Mouse (Mus musculus) regulatory T cell (primary cell): ENCODE measurements around the gene Zfp128.
"Not testable (repeated sequence)": the region's sequence is repeated elsewhere in the genome, so short reads cannot be mapped to it uniquely, and the experiment has no call there.

ENCODE experiments used
- in situ Hi-C: fragments of 300-600 bp; cut with MboI, MseI; formaldehyde crosslinking; loops from one replicate; pipeline ENCODE4 v1.15.1; 2025; ENCODE audit warnings: high pct_unique_total_duplicates

Zfp128 gene

DNA sequence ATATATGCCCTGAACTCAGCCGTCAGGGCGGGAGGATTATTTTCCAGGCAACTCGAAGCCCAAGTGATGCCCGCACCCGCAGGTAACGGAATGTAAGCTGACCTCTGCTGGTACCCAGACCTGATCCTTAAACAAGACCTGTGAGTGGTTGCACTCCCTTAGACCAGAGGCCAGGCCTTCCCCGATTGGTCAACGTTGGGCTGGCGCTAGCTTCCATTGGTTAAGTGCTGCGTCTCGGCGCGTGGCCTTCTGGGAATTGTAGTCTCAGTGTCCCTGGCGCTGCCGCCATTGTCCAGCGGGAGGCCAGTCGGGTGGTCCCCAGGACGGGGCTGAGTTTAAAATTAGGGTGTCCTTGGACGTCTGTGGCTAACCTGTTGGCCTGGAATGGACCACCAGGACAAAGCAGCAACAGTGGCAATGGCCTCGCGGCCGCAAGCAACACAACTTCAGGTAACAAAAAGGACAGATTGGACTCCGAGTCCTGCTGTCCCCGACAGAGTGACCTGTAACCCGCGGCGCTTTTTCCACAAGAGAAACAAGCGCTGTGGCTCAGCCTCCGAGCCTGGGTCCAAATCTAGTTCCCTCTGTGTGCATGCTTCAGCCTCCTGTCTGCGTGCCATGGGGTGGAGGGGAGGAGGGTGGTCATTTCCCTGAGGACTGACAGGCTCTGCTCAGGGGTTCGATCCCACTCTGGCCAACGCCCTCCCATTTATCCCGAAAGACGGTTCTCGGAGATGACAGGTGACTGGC lies at the start of gene Zfp128:
Zfp128 (plus strand) TSS at position 267 of the 750 bp plus-strand sequence.
- in situ Hi-C loops: no loop called here

DNA sequence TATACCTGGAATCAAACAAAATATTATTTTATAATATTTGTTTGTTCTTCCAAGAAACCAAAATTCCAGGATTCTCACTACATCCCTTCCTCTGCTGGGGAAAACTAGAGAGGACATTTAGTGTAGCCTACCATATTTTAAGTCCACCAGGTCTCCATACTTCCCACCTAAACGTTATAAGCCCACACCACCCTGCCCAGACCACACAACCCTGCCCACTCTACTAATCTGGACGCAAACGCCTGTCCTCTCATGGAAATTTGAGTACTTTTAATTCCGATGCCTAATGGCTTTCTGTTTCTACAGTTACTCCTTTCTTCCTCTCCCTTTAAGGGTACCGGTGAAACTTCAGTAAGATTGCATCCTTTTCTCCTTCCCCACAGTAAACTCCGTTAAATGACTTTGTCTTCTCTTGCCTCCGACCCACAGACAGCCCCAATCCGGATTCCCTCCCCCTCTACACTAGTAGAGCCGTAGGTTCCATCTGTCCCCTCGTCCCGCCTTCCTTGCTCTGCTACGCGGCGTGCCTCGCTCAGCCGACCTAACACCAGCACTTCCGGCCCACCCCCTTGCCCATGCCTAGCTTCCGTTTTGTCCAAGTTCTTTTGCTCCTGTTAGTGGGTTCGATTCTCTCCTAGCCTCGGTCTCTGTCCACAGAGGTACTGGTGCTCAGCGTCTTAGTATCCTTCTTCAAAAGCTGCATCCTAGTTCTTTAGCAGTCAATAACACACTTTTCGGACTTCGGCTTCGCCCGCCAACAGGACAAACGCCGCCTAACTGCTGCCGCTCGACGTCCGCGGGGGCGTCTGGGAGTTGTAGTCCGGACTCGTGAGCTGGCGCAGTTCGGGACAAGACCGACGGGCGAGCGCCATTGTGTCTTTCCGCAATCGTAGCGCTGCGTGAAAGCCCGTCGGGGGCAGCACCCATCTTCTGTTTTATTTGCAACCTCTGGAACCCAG lies 46.5 kb upstream of the Zfp128 start, which contains the start of gene Zfp110:
Zfp110 (plus strand) TSS at position 600 of the 959 bp plus-strand sequence.
- in situ Hi-C loops: no loop called here

DNA sequence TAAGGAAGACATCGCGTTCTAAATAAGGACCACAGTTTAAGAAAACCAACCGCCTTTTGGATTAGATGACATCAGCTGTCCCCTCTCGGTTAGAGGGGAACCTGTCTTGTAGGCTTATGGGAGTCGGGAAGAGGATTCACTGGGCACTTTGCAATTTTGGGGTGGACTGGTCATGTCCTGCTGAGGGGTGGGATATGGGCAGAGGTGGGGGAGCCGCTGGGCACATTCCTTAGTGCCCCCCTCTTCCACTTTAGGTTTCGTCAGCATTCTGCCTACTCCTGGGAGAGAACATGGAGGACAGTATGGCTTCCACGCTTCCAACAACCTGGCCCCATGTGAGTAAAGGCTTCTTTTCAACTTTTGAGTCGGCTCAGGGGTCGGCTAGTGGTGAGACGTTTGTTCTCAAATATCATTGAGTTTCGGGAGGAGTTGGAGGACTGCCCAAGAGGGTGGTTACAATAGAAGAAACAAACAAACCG lies 45.7 kb upstream of the Zfp128 start:
- in situ Hi-C loops: no loop called here

DNA sequence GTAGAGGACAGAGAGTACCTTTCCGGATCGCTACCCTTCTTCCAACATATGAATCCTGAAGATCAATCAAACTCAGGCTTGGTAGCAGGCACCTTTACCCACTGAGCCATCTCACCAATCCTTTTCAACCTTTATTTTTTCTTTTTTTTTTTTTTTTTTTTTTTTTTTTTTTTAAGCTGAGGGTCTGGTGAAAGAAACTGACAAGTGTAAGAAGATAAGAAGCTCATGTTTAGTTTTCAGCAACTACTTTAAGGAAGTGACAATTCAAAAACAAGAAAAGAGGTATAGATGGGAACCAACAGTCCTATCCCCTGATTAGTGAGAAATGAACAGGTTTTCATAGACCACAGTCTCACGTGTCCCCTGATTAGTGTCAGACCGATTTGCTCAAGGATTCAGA lies 45.2 kb upstream of the Zfp128 start:
- in situ Hi-C loops: no loop called here

DNA sequence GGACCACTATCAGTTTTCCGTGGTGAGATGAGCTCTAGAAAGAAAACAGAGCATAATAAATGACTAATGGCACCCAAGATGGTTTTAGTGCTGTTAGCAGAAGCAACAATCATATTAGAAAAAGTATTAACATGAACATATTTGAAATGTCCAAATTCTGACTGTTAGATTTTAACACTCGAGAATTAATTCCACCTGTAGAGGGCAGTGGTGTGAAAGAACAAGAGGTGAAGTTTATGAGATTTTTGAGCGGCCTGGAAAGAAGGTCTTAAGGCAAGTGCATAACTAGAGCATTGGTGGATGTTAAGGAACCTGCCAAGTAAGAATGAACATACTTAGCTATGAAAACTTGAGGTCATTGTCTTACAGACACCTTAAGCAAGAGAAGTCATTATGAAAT lies 6.7 kb upstream of the Zfp128 start:
- in situ Hi-C loops: loop anchor here (25.0 kb wide), 2 partner anchors 387 to 1237 kb away; partner anchors contain the start of gene Zfp606

DNA sequence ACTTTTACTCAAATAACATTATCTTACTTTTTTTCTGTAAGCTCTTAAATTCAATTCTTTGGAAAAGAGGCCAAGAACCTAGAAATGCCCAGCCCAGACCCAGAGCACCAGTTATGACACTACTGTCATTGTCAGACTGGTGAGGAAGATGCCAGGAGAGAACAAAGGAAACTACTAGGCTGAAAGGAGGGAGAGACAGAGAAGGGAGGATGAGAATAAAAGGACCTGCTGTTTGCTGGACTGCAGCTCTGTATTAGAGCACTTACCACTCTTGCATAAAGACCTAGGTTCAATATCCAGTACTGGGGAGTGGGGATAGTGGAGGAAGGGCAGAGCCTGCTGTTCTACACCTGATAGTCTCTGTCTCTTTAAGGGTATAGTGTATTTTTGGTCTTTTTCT lies 941 bp upstream of the Zfp128 start:
- in situ Hi-C loops: no loop called here

DNA sequence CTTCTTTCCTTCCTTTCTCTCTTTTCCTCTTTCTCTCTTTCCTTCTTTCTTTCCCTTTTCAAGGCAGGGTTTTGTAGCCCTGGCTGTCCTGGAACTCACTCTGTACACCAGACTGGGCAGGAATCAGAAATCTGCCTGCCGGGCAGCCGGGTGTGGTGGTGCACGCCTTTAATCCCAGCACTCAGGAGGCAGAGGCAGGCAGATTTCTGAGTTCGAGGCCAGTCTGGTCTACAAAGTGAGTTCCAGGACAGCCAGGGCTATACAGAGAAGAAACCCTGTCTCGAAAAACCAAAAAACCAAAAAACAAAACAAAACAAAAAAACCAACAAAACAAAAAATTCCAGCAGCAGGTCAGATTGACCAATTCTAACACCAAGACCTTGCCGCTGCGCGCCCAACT lies 480 bp upstream of the Zfp128 start:
- in situ Hi-C loops: not testable (repeated sequence)

DNA sequence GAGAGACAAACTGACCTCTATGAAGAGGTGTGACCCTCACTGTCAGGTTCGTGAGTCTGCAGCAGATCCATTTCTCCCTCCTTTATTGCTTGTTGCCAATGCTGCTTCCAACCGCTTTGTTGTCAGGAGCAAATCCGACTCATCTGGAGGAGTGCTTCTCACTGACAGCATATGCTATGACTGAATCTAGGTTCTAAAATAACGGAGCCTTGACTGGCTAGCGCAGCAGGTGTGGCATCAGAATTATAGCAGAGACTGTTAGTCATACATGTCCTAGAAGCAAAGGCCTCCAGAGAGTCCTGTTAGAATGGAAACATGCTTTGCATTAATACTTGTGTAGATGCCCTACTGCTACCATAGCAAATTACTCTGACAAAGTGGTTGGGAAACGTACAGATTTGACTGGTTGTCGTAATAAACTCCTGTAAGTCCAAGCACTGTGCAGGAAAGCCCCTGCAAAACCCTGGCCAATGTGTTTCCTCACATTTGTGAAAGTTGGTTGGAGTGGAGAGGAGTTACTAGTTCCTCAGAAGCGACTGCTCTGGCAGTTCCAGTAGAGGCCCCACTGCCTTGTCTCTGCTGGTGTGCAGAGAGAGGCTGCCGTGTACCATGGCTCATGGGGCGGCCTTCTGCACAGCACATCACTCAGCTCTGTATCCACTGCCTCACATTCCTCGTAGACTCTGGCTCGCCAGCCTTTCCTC lies 5.7 kb downstream of the Zfp128 start:
- in situ Hi-C loops: no loop called here

DNA sequence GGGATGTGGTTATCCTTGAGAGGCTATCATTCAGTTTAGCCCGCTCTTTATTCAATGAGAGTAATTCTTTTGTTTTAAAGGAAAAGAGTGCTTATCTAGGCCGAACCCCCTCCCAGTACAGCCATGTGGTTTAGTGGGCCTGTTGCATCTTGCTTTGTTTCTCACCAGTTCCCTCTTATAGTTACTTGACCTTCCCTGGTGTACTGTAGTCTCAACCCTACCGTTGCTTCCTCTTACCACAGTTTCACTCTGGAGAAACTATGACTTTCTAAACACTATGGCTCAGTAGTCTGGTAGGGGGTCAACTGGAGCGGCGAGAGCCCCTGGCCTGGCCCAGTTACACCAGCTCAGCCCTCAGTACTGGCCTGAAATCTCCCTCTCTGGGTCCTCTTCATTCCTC lies 6.6 kb downstream of the Zfp128 start:
- in situ Hi-C loops: no loop called here

DNA sequence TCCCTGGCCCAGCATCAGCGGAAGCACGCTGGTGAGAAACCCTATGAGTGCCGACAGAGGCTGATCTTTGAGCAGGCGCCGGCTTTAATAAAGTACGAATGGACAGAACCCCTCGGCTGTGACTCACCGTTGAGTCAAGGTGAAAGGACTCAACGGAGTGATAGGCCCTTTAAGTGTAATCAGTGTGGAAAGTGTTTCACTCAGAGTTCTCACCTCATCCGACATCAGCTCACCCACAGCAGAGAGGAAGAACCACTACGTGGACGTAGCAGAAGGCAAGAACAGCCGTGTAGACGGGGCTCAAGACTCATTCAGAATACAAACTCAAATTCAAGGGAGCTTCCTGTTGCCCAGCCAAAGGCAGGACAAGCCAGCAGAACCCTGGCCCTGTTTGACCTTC lies 10.0 kb downstream of the Zfp128 start:
- in situ Hi-C loops: no loop called here

DNA sequence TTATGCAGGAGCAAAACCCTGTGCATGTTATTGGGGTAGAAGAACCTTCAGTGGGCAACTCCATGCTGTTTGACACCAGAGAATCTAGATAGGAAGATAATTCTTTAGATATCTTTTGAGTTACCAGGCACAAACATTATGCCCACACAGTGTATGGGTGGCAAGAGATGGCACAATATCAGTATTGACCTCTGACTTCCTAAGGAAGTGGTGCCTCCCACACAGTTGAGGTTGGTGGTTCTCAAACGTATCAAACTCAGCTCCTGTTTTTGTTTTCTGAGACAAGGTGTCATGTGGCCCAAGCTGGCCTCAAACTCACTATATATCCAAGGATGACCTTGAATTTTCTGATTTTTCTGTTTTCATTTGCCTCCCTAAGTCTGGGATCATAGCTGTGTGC lies 10.4 kb downstream of the Zfp128 start:
- in situ Hi-C loops: no loop called here

DNA sequence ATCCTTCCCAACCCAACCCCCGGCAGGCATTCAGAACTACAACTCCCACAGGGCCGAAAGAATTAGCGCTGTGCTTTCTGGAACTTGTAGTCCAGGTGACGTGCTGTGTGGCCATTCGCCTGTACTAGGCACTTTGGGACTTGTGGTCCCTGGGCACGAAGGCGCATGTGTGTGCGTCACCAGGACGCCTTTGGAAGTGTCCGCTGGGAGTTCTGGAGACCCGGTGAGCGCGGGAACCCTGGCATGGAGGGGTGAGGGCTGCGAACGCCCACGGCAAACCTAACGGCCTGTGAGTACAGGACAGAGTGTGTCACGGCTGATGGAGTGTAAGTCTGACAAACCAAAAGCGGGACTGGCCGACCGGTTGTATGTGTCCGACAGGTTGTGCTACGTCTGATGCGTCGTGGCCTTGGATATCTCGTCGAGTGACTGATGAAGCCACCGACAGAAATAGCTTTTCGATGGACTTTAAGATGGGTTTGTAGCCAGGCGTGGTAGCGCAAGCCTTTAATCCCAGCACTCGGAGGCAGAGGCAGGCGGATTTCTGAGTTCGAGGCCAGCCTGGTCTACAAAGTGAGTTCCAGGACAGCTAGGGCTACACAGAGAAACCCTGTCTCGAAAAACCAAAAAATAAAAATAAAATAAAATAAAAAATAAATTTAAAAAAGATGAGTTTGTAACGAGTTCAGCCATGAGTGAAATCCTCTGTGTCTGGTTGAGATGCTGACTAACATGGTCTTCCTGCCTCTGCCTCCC lies 16.9 kb downstream of the Zfp128 start, which contains the start of gene Zscan22:
Zscan22 (plus strand) TSS at position 161 of the 756 bp plus-strand sequence.
- in situ Hi-C loops: loop anchor here (5.0 kb wide), 1 partner anchor 379 kb away; the partner anchor contains the start of genes Lig1 and Zswim9

DNA sequence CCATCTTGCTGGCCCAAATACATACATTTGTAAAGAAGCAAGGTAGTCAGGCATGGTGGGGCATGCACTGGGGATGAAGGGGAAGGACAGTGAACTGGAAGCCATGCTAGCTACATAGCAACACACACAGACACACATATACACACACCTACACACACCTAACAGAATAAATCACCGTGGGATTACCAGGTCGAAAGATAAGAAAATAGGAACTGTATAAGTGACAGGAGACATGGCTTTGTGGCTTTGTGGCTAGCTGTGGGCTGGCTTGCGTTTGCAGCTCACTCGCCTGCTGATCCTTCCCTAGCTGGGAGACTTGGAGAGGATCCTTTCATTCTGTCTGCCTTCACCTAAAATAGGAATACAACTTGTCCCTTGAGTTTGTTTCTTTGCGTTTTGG lies 20.5 kb downstream of the Zfp128 start:
- in situ Hi-C loops: no loop called here

DNA sequence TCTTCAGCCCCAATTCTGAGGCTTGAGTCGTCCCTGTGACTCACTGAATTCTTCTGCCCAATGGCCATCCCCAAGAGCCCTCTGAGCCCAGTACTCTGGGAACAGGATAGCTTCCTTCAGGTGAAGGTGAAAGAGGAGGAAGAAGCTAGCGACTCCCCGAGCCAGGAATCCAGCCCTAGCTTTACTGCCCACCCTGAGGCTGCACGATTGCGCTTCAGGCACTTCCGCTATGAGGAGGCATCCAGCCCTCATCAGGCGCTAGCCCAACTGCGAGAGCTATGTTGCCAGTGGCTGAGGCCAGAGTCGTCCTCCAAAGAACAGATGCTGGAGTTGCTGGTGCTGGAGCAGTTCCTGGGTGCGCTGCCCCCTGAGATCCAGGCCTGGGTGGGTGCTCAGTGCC lies 22.6 kb downstream of the Zfp128 start:
- in situ Hi-C loops: no loop called here

DNA sequence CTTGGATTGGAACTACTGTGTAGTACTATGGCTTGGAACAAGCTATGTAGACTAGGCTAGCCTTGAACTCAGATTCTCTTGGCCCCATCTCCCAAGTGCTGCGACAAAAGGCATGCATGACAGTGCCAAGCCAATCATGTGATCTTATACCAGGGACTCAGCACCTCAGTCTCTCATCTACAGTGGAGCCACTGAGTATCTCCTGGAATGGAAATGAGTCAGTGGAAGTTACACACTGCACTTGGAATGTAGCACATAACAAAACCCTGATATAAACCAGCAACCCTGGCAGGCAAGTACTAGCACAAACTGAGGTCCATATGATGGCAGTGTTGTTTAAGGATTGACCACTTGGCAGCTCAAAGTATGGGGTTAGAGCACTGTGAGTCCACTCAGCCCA lies 24.2 kb downstream of the Zfp128 start:
- in situ Hi-C loops: no loop called here

DNA sequence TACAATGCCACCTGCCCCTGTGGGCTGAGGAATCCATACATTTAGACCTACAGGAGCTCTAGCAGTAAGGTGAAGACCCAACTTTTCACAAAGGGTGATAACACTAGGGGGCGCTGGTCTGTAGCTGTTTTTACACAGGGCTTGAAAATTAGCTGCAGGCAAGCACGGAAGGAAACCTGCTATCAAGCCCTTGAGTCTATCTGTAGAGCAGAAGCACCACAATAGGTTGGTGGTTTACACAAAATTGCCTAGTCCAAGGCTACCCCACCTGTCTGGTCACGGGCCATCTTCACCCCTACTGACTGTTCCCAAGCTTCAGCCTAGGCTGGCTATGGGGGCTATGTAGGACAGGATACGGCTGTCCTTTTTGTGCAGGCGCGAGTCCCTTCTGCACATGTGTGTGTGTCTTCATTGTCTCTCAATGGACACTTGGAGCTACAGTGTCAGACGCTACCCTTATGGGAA lies 28.6 kb downstream of the Zfp128 start:
- in situ Hi-C loops: no loop called here

DNA sequence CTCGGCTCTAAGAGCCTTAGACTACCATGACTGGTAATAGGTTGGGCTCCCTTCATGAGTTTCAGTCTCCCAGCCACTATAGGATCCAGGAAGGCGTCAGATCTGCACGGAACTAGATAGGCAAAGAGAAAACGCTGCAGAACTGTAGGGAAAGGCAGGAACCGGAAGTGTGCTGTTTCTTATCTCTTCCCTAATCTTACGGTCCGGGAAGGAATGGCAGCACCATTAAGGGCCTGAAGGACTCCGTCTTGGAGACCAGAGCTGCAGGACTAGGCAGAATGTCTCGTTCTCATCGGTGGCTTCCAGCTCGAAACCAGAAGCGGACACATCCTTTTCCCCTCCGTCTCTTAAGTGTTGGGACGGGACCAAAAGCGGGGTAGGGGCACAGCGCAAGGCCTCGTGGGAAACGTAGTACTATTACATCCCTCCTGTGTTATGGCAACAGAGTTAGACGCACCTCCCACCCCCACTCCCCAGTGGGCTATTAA lies 29.2 kb downstream of the Zfp128 start:
- in situ Hi-C loops: no loop called here

DNA sequence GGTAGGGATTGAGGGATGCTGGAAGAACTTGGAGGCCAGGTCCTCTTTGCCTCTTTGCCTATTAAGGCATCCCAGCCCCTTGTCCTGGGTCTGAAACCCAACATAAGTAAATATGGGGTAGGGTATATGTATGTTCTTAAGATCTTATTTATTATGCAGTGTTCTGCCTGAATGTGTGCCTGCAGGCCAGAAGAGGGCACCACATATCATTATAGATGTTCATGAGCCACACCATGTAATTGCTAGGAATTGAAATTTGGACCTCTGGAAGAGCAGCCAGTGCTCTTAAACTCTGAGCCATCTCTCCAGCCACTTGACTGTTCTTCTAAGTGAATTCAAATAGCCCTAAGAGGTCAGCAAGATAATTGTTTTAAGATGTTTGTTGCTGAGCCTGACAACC lies 32.6 kb downstream of the Zfp128 start:
- in situ Hi-C loops: no loop called here

DNA sequence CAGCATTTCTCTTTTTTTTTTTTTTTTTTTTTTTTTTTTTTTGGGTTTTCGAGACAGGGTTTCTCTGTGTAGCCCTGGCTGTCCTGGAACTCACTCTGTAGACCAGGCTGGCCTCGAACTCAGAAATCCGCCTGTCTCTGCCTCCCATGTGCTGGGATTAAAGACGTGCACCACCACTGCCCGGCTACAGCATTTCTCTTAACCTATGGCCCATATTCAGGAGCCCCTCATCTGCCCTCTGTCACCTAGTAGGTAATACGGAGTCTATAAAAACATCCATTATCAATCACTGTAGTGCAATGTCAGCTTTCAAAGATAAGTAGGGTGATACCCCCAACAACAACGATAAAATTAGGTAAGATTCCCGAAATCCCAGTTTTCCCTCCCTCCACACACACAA lies 39.5 kb downstream of the Zfp128 start:
- in situ Hi-C loops: not testable (repeated sequence)

DNA sequence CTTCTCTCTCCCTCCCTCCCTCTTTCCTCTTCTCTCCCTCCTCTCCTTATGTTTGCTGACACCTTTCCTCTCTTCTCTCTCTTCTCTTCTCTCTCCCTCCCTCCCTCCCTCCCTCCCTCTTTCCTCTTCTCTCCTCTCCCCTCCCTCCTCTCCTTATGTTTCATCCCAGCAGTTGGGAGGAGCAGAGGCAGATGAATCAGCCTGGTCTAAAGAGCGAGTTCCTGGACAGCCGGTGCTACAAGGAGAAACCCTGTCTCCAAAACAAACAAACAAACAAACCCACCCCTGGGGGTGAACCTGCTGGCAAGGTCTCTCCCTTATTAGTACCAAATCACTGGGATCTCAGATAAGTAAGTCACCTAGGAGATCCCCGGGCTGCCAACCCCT lies 40.3 kb downstream of the Zfp128 start:
- in situ Hi-C loops: no loop called here
